ENCODE assay signal across 18 mouse cellular contexts in the genomic region with DNA sequence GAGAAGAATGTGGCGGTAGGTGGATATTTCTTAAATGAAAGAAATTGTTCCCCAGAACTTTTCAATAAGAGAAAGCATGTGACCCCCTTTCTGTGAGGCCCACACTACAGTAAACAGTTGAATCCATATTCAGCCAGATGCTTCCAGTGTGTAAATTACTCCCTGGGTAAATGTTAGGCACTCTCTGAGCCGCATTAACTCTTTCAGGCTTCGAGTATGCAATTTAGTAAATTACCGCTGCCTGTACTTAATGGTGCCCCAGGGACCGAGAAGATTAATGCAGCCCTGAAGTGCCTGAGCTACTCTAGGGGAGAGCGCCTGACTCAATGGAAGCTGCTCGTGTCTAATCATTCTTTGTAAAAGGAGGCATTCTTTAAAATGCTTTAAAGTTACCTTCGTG.
DNase-seq lines count a peak whose midpoint lies in the region; ATAC-seq and TF ChIP-seq lines count a peak whose summit lies in the region.
"Had no signal": no experiment of that assay in that cellular context is flagged by ENCODE, and none has a peak within 500 bp of the region (broad histone marks: within the 10 kb centered on the region; RNA-seq: fewer than 3 reads in every experiment).

No protein-coding gene starts in this region.

- 0 out of 2 replicates have a peak, but pooled peaks cover 7% of the 10 kb centered on the region for H3K4me1 ChIP-seq in midbrain, embryonic 13.5 days (replicated peaks)
- H3K4me1 ChIP-seq in midbrain, embryonic 15.5 days = peaks cover 2% of the 10 kb centered on the region; the same call in 1 of the 2 replicates
- H3K4me1 ChIP-seq in forebrain, embryonic 14.5 days (ENCODE audit: control insufficient read depth, insufficient read depth, low read length) = no peaks in the 10 kb centered on the region
- H3K4me1 ChIP-seq in limb, embryonic 11.5 days (ENCODE audit: control insufficient read depth, insufficient read depth, low read length) = 0 out of 2 replicates have a peak, but pooled peaks cover 2% of the 10 kb centered on the region
- H3K4me1 ChIP-seq in stomach, postnatal 0 days (replicated peaks; ENCODE audit: control insufficient read depth, insufficient read depth) = no peaks in the 10 kb centered on the region
- H3K4me1 ChIP-seq: kidney, embryonic 15.5 days; lung, embryonic 15.5 days had no signal

- DNase-seq in forebrain, embryonic 14.5 days (ENCODE audit: low spot score) = peak; percentile 76
- DNase-seq in limb, embryonic 11.5 days (ENCODE audit: low spot score) = peak; percentile 34
- peak; percentile 6 for DNase-seq in retina, postnatal 1 day
- DNase-seq in heart, postnatal 14 days = no peak
- DNase-seq in left cerebral cortex, adult 11 months (ENCODE audit: low spot score) = no peak
- no peak for DNase-seq in stomach, postnatal 0 days (ENCODE audit: low spot score)
- DNase-seq: B cell, adult 2 months; cerebellum, adult 8-10 months; heart, adult 18-20 months; heart, postnatal 10 days; liver; thymus, adult 2 months had no signal

- H3K27me3 ChIP-seq in midbrain, embryonic 13.5 days = no peaks in the 10 kb centered on the region
- no peaks in the 10 kb centered on the region for H3K27me3 ChIP-seq in midbrain, embryonic 15.5 days (replicated peaks)
- H3K27me3 ChIP-seq in forebrain, embryonic 14.5 days (replicated peaks; ENCODE audit: control insufficient read depth, insufficient read depth, low read length) = no peaks in the 10 kb centered on the region
- no peaks in the 10 kb centered on the region for H3K27me3 ChIP-seq in limb, embryonic 11.5 days (ENCODE audit: control insufficient read depth, insufficient read depth, low read length)
- no peaks in the 10 kb centered on the region for H3K27me3 ChIP-seq in stomach, postnatal 0 days (ENCODE audit: control insufficient read depth, insufficient read depth, low read length)
- H3K27me3 ChIP-seq: kidney, embryonic 15.5 days; lung, embryonic 15.5 days had no signal

- no peak overlapping the region for H3K4me3 ChIP-seq in midbrain, embryonic 13.5 days (replicated peaks)
- no peak overlapping the region for H3K4me3 ChIP-seq in midbrain, embryonic 15.5 days
- no peak overlapping the region for H3K4me3 ChIP-seq in forebrain, embryonic 14.5 days (ENCODE audit: low read depth, low read length)
- H3K4me3 ChIP-seq in limb, embryonic 11.5 days (ENCODE audit: low read depth, low read length) = no peak overlapping the region
- no peak overlapping the region for H3K4me3 ChIP-seq in stomach, postnatal 0 days (ENCODE audit: low read depth, low read length)
- H3K4me3 ChIP-seq: kidney, embryonic 15.5 days; lung, embryonic 15.5 days had no signal

- 46% methylated on average over 8 of the region's 8 CpGs for WGBS in midbrain, embryonic 13.5 days
- WGBS in midbrain, embryonic 15.5 days = 38% methylated on average over 8 of the region's 8 CpGs
- 25% methylated on average over 8 of the region's 8 CpGs for WGBS in forebrain, embryonic 14.5 days
- WGBS in limb, embryonic 11.5 days = 48% methylated on average over 8 of the region's 8 CpGs
- WGBS in stomach, postnatal 0 days = 48% methylated on average over 8 of the region's 8 CpGs

- H3K9ac ChIP-seq in midbrain, embryonic 13.5 days (replicated peaks) = no peak overlapping the region
- no peak overlapping the region for H3K9ac ChIP-seq in midbrain, embryonic 15.5 days
- no peak overlapping the region for H3K9ac ChIP-seq in forebrain, embryonic 14.5 days (ENCODE audit: low read length)
- no peak overlapping the region for H3K9ac ChIP-seq in limb, embryonic 11.5 days (ENCODE audit: low read length)
- no peak overlapping the region for H3K9ac ChIP-seq in stomach, postnatal 0 days (ENCODE audit: low read length)
- H3K9ac ChIP-seq: kidney, embryonic 15.5 days; lung, embryonic 15.5 days had no signal

- H3K27ac ChIP-seq in midbrain, embryonic 13.5 days = no peak overlapping the region
- H3K27ac ChIP-seq in midbrain, embryonic 15.5 days = no peak overlapping the region
- no peak overlapping the region for H3K27ac ChIP-seq in forebrain, embryonic 14.5 days (ENCODE audit: low read depth, low read length)
- H3K27ac ChIP-seq in limb, embryonic 11.5 days (replicated peaks; ENCODE audit: low read depth, low read length) = no peak overlapping the region
- H3K27ac ChIP-seq in stomach, postnatal 0 days (replicated peaks) = no peak overlapping the region
- H3K27ac ChIP-seq: kidney, embryonic 15.5 days; lung, embryonic 15.5 days had no signal

- intact Hi-C loops in heart, postnatal 14 days (cut with DNase I) = no loop called here

- peak; percentile 56; the same call in 1 of the 2 replicates for ATAC-seq in midbrain, embryonic 13.5 days
- ATAC-seq in midbrain, embryonic 15.5 days (replicated peaks) = no peak
- peak; percentile 68 for ATAC-seq in forebrain, embryonic 14.5 days
- peak; percentile 39; the same call in 1 of the 2 replicates for ATAC-seq in limb, embryonic 11.5 days (ENCODE audit: insufficient number of reproducible peaks, low FRiP score, low TSS enrichment, low read depth)
- no peak for ATAC-seq in stomach, postnatal 0 days (ENCODE audit: low FRiP score, low TSS enrichment)
- ATAC-seq: activated CD4-positive, CD25-positive, alpha-beta regulatory T cell, adult 4 months had no signal

- H3K4me2 ChIP-seq in midbrain, embryonic 13.5 days (replicated peaks) = no peak overlapping the region
- no peak overlapping the region for H3K4me2 ChIP-seq in midbrain, embryonic 15.5 days
- no peak overlapping the region for H3K4me2 ChIP-seq in forebrain, embryonic 14.5 days (ENCODE audit: low read length)
- H3K4me2 ChIP-seq in limb, embryonic 11.5 days (ENCODE audit: low read depth, severe bottlenecking) = no peak overlapping the region
- H3K4me2 ChIP-seq in stomach, postnatal 0 days (replicated peaks; ENCODE audit: low read depth) = no peak overlapping the region
- H3K4me2 ChIP-seq: kidney, embryonic 15.5 days; lung, embryonic 15.5 days had no signal

- TF ChIP-seq CTCF in stomach, postnatal 0 days (IDR thresholded peaks at IDR 0.05; ENCODE audit: low read depth) = no peak

- H3K9me3 ChIP-seq in midbrain, embryonic 13.5 days = no peaks in the 10 kb centered on the region
- H3K9me3 ChIP-seq in midbrain, embryonic 15.5 days = no peaks in the 10 kb centered on the region
- no peaks in the 10 kb centered on the region for H3K9me3 ChIP-seq in forebrain, embryonic 14.5 days (replicated peaks; ENCODE audit: control insufficient read depth, low read length)
- no peaks in the 10 kb centered on the region for H3K9me3 ChIP-seq in limb, embryonic 11.5 days (ENCODE audit: control insufficient read depth, low read length)
- H3K9me3 ChIP-seq in stomach, postnatal 0 days (ENCODE audit: control insufficient read depth, low read length) = no peaks in the 10 kb centered on the region
- H3K9me3 ChIP-seq: kidney, embryonic 15.5 days; lung, embryonic 15.5 days had no signal

- no peak for TF ChIP-seq EP300 in stomach, postnatal 0 days (optimal IDR thresholded peaks at IDR 0.05)

- no peaks in the 10 kb centered on the region for H3K36me3 ChIP-seq in midbrain, embryonic 13.5 days
- H3K36me3 ChIP-seq in midbrain, embryonic 15.5 days (replicated peaks) = no peaks in the 10 kb centered on the region
- no peaks in the 10 kb centered on the region for H3K36me3 ChIP-seq in forebrain, embryonic 14.5 days (ENCODE audit: control insufficient read depth, insufficient read depth, low read length)
- H3K36me3 ChIP-seq in limb, embryonic 11.5 days (ENCODE audit: control insufficient read depth, insufficient read depth, low read length) = no peaks in the 10 kb centered on the region
- no peaks in the 10 kb centered on the region for H3K36me3 ChIP-seq in stomach, postnatal 0 days (ENCODE audit: control insufficient read depth, insufficient read depth, low read length)
- H3K36me3 ChIP-seq: G1E; kidney, embryonic 15.5 days; lung, embryonic 15.5 days had no signal

Comparison
In these comparisons a context has a peak if more than half of its experiments do, and no peak if none do; other contexts are left out.
1. ATAC-seq: peak in midbrain, embryonic 13.5 days (single experiment), forebrain, embryonic 14.5 days (single experiment) and limb, embryonic 11.5 days (single experiment); none in midbrain, embryonic 15.5 days (single experiment) and stomach, postnatal 0 days (single experiment).
2. DNase-seq: peak in forebrain, embryonic 14.5 days (single experiment), limb, embryonic 11.5 days (single experiment) and retina, postnatal 1 day (single experiment); none in heart, postnatal 14 days (0 of 2), left cerebral cortex, adult 11 months (single experiment) and stomach, postnatal 0 days (single experiment).